Mouse (Mus musculus): ENCODE data around the gene Agap1. TPM values are rescaled to one million over a fixed set of nuclear protein-coding genes. Genes with fewer than 3 reads are reported as not detected.
A peak's percentile ranks its signal among the peaks of the same experiment; 100 is the strongest.

Agap1 gene
- polyA plus RNA-seq, 1 experiment from 2014 or later = 14.0 TPM

- WGBS = 42% methylated on average over 5 of the region's 5 CpGs
- no peaks in the 10 kb centered on the region for H3K36me3 ChIP-seq
- no peak for DNase-seq (ENCODE audit: low spot score)
- no peaks in the 10 kb centered on the region for H3K27me3 ChIP-seq (ENCODE audit: low read depth, poor library complexity, severe bottlenecking)
- H3K4me3 ChIP-seq = no peak overlapping the region
- H3K9me3 ChIP-seq (replicated peaks) = no peaks in the 10 kb centered on the region
- no peak overlapping the region for H3K27ac ChIP-seq
- peaks cover 17% of the 10 kb centered on the region for H3K4me1 ChIP-seq
Observed at GRCm38 (mm10) chr1:89441236-89441897, 13.2 kb upstream of the Agap1 start.

- H3K36me3 ChIP-seq = no peaks in the 10 kb centered on the region
- no peaks in the 10 kb centered on the region for H3K9me3 ChIP-seq (replicated peaks)
- WGBS = 71% methylated on average over 9 of the region's 9 CpGs
- H3K27me3 ChIP-seq (ENCODE audit: low read depth, poor library complexity, severe bottlenecking) = no peaks in the 10 kb centered on the region
- DNase-seq (ENCODE audit: low spot score) = no peak
- H3K4me1 ChIP-seq = peaks cover 17% of the 10 kb centered on the region
- no peak overlapping the region for H3K4me3 ChIP-seq
- no peak overlapping the region for H3K27ac ChIP-seq
Observed at GRCm38 (mm10) chr1:89443512-89443911, 11.1 kb upstream of the Agap1 start.

GRCm38 (mm10) chr1:89444014-89444413 is 10.6 kb upstream of the Agap1 start:
- Histone ChIP-seq H3K4me3 (no peak overlapping the region), H3K36me3 (no peaks in the 10 kb centered on the region), H3K27me3 (ENCODE audit: low read depth, poor library complexity, severe bottlenecking) (no peaks in the 10 kb centered on the region), H3K27ac (no peak overlapping the region), H3K9me3 (replicated peaks) (no peaks in the 10 kb centered on the region), H3K4me1 (peaks cover 16% of the 10 kb centered on the region)
- no peak for DNase-seq (ENCODE audit: low spot score)
- 81% methylated on average over 3 of the region's 3 CpGs for WGBS

GRCm38 (mm10) chr1:89450139-89450538 is 4.5 kb upstream of the Agap1 start:
- H3K4me1 ChIP-seq = peaks cover 9% of the 10 kb centered on the region
- WGBS = 83% methylated on average over 7 of the region's 7 CpGs

GRCm38 (mm10) chr1:89452138-89452537 is 2.5 kb upstream of the Agap1 start:
- H3K9me3 ChIP-seq (replicated peaks) = no peaks in the 10 kb centered on the region
- no peaks in the 10 kb centered on the region for H3K27me3 ChIP-seq (ENCODE audit: low read depth, poor library complexity, severe bottlenecking)
- no peak overlapping the region for H3K4me3 ChIP-seq
- WGBS = 92% methylated on average over 8 of the region's 8 CpGs
- no peak for DNase-seq (ENCODE audit: low spot score)
- H3K36me3 ChIP-seq = peaks cover 2% of the 10 kb centered on the region; the same call in 1 of the 2 replicates
- H3K27ac ChIP-seq = no peak overlapping the region
- peaks cover 27% of the 10 kb centered on the region for H3K4me1 ChIP-seq

More at GRCm38 (mm10) chr1:89450139-89450538, 4.5 kb upstream of the Agap1 start:
- Histone ChIP-seq H3K27me3 (ENCODE audit: low read depth, poor library complexity, severe bottlenecking) (no peaks in the 10 kb centered on the region), H3K27ac (no peak overlapping the region), H3K9me3 (replicated peaks) (no peaks in the 10 kb centered on the region), H3K36me3 (no peaks in the 10 kb centered on the region), H3K4me3 (no peak overlapping the region)
- no peak for DNase-seq (ENCODE audit: low spot score)

- Histone ChIP-seq H3K36me3 (peaks cover 15% of the 10 kb centered on the region), H3K9me3 (replicated peaks) (0 out of 2 replicates have a peak, but pooled peaks cover 4% of the 10 kb centered on the region), H3K27me3 (ENCODE audit: low read depth, poor library complexity, severe bottlenecking) (no peaks in the 10 kb centered on the region), H3K27ac (peak overlapping the region; percentile 97), H3K4me3 (peak overlapping the region; percentile 86), H3K4me1 (peaks cover 33% of the 10 kb centered on the region)
- 40% methylated on average over 6 of the region's 6 CpGs for WGBS
- DNase-seq (ENCODE audit: low spot score) = peak; percentile 62
Observed at GRCm38 (mm10) chr1:89453666-89454065, 940 bp upstream of the Agap1 start.

GRCm38 (mm10) chr1:89455421-89456091 is 950 bp downstream of the Agap1 start:
- peak overlapping the region; percentile 97 for H3K27ac ChIP-seq
- WGBS = under 1% methylated on average over 51 of the region's 51 CpGs
- H3K9me3 ChIP-seq (replicated peaks) = 0 out of 2 replicates have a peak, but pooled peaks cover 4% of the 10 kb centered on the region
- peaks cover 38% of the 10 kb centered on the region for H3K4me1 ChIP-seq
- peaks cover 18% of the 10 kb centered on the region for H3K36me3 ChIP-seq
- H3K4me3 ChIP-seq = peak overlapping the region; percentile 86
- H3K27me3 ChIP-seq (ENCODE audit: low read depth, poor library complexity, severe bottlenecking) = no peaks in the 10 kb centered on the region
- DNase-seq (ENCODE audit: low spot score) = peak; percentile 72

GRCm38 (mm10) chr1:89456456-89456855 is 1.9 kb downstream of the Agap1 start:
- WGBS = 44% methylated on average over 5 of the region's 5 CpGs
- H3K27ac ChIP-seq = no peak overlapping the region
- peaks cover 47% of the 10 kb centered on the region for H3K4me1 ChIP-seq
- 0 out of 2 replicates have a peak, but pooled peaks cover 4% of the 10 kb centered on the region for H3K9me3 ChIP-seq (replicated peaks)
- no peak for DNase-seq (ENCODE audit: low spot score)
- H3K27me3 ChIP-seq (ENCODE audit: low read depth, poor library complexity, severe bottlenecking) = no peaks in the 10 kb centered on the region
- H3K36me3 ChIP-seq = peaks cover 18% of the 10 kb centered on the region
- H3K4me3 ChIP-seq = peak overlapping the region; percentile 86

- Histone ChIP-seq H3K9me3 (replicated peaks) (0 out of 2 replicates have a peak, but pooled peaks cover 4% of the 10 kb centered on the region), H3K4me1 (peaks cover 57% of the 10 kb centered on the region), H3K36me3 (peaks cover 18% of the 10 kb centered on the region), H3K27ac (no peak overlapping the region), H3K27me3 (ENCODE audit: low read depth, poor library complexity, severe bottlenecking) (no peaks in the 10 kb centered on the region), H3K4me3 (peak overlapping the region; percentile 86; the same call in 1 of the 2 replicates)
- DNase-seq (ENCODE audit: low spot score) = no peak
- 67% methylated on average over 17 of the region's 17 CpGs for WGBS
Observed at GRCm38 (mm10) chr1:89457126-89458031, 2.8 kb downstream of the Agap1 start.

GRCm38 (mm10) chr1:89461881-89462280 is 7.3 kb downstream of the Agap1 start:
- H3K4me3 ChIP-seq = no peak overlapping the region
- H3K27me3 ChIP-seq (ENCODE audit: low read depth, poor library complexity, severe bottlenecking) = no peaks in the 10 kb centered on the region
- no peak for DNase-seq (ENCODE audit: low spot score)
- peaks cover 65% of the 10 kb centered on the region for H3K4me1 ChIP-seq
- H3K27ac ChIP-seq = no peak overlapping the region
- 0 out of 2 replicates have a peak, but pooled peaks cover 4% of the 10 kb centered on the region for H3K9me3 ChIP-seq (replicated peaks)
- WGBS = 86% methylated on average over 5 of the region's 5 CpGs
- peaks cover 20% of the 10 kb centered on the region for H3K36me3 ChIP-seq

- Histone ChIP-seq H3K4me3 (no peak overlapping the region), H3K4me1 (peaks cover 69% of the 10 kb centered on the region), H3K36me3 (peaks cover 12% of the 10 kb centered on the region), H3K27me3 (ENCODE audit: low read depth, poor library complexity, severe bottlenecking) (no peaks in the 10 kb centered on the region), H3K27ac (no peak overlapping the region), H3K9me3 (replicated peaks) (0 out of 2 replicates have a peak, but pooled peaks cover 2% of the 10 kb centered on the region)
- no peak for DNase-seq (ENCODE audit: low spot score)
- WGBS = 52% methylated on average over 8 of the region's 8 CpGs
Observed at GRCm38 (mm10) chr1:89463138-89463537, 8.5 kb downstream of the Agap1 start.

GRCm38 (mm10) chr1:89465417-89466002 is 10.9 kb downstream of the Agap1 start:
- DNase-seq (ENCODE audit: low spot score) = no peak
- no peak overlapping the region for H3K4me3 ChIP-seq
- 0 out of 2 replicates have a peak, but pooled peaks cover 4% of the 10 kb centered on the region for H3K36me3 ChIP-seq
- H3K4me1 ChIP-seq = peaks cover 76% of the 10 kb centered on the region
- no peak overlapping the region for H3K27ac ChIP-seq
- 30% methylated on average over 5 of the region's 5 CpGs for WGBS
- H3K9me3 ChIP-seq (replicated peaks) = no peaks in the 10 kb centered on the region
- no peaks in the 10 kb centered on the region for H3K27me3 ChIP-seq (ENCODE audit: low read depth, poor library complexity, severe bottlenecking)
